Comparison of ENCODE assay signal across 23 mouse cellular contexts in the genomic region with DNA sequence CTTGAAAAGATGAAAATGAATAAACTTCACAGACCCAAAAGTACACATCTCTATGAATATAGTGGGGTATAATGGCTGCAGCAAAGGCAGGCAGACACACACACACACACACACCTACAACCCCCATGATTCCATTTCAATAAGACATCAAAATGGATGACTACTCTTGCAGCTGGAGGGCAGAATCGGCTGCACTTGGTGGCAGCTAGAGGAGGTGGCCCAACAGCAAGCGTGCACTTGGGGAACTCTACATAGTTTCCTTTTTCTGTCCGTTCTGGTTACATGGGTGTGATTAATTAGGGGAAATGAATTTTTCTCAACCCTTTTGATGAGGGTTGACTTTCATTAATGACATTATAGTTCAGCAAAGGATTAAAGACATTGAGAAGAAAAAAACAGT. TPM values are rescaled to one million over a fixed set of nuclear protein-coding genes. Genes with fewer than 3 reads are reported as not detected.
A peak's percentile ranks its signal among the peaks of the same experiment; 100 is the strongest.
DNase-seq lines count a peak whose midpoint lies in the region; ATAC-seq and TF ChIP-seq lines count a peak whose summit lies in the region.
"Had no signal": no experiment of that assay in that cellular context is flagged by ENCODE, and none has a peak within 500 bp of the region (broad histone marks: within the 10 kb centered on the region; RNA-seq: fewer than 3 reads in every experiment).

No protein-coding gene starts in this region.

- H3K4me3 ChIP-seq in heart, adult 2 months, result no peak overlapping the region
- H3K4me3 ChIP-seq: embryonic facial prominence, embryonic 13.5 days; embryonic facial prominence, embryonic 15.5 days; erythroblast, embryonic 14.5 days; forebrain, embryonic 10.5 days; forebrain, embryonic 12.5 days had no signal

- 59% methylated on average over 3 of the region's 3 CpGs for WGBS in heart, adult 2 months

- ATAC-seq in common myeloid progenitor, adult 5-6 weeks (replicated peaks; ENCODE audit: low read depth, poor library complexity, severe bottlenecking), result peak; percentile 58; the same call in 1 of the 2 replicates
- peak; percentile 53 for ATAC-seq in granulocyte monocyte progenitor cell, adult 5-6 weeks (replicated peaks; ENCODE audit: poor library complexity, severe bottlenecking)
- peak; percentile 55 for ATAC-seq in megakaryocyte progenitor cell, adult 5-6 weeks (replicated peaks; ENCODE audit: poor library complexity)
- ATAC-seq: forebrain, embryonic 14.5 days; forebrain, embryonic 16.5 days had no signal

- no peak for TF ChIP-seq CTCF in heart, adult 2 months (IDR thresholded peaks at IDR 0.05)

- no peak overlapping the region for H3K9ac ChIP-seq in heart, adult 2 months (ENCODE audit: low read depth, low read length)
- H3K9ac ChIP-seq: embryonic facial prominence, embryonic 13.5 days; embryonic facial prominence, embryonic 15.5 days; forebrain, embryonic 12.5 days had no signal

- no peaks in the 10 kb centered on the region for H3K4me1 ChIP-seq in heart, adult 2 months (ENCODE audit: control insufficient read depth, insufficient read depth, low read length)

- DNase-seq in heart, adult 2 months, result no peak
- no peak for DNase-seq in heart, postnatal 14 days
- DNase-seq in gastrocnemius, adult 18-20 months (ENCODE audit: low spot score), result no peak
- no peak for DNase-seq in layer of hippocampus, postnatal 10 days (ENCODE audit: low spot score in 2 of 2)
- DNase-seq: adrenal gland, adult 8-10 months; adrenal gland, postnatal 14 days; adrenal gland, postnatal 36 days; cerebellum, adult 11-12 months; cerebellum, adult 2 months; cerebellum, adult 9-10 months; cerebellum, postnatal 10 days; cerebellum, postnatal 25 days; embryo, embryonic 11 days had no signal

- no peaks in the 10 kb centered on the region; the same call in 1 of the 2 replicates for H3K36me3 ChIP-seq in heart, adult 2 months (ENCODE audit: control insufficient read depth, insufficient read depth, low read length)
- H3K36me3 ChIP-seq: embryonic facial prominence, embryonic 13.5 days; embryonic facial prominence, embryonic 15.5 days; forebrain, embryonic 10.5 days; forebrain, embryonic 12.5 days had no signal

- H3K27ac ChIP-seq in heart, adult 2 months, result peak overlapping the region; percentile 37; the same call in 1 of the 2 replicates
- H3K27ac ChIP-seq: embryonic facial prominence, embryonic 13.5 days; embryonic facial prominence, embryonic 15.5 days; forebrain, embryonic 10.5 days; forebrain, embryonic 12.5 days had no signal

- intact Hi-C loops in heart, adult 2 months (cut with DNase I), result no loop called here
- intact Hi-C loops in heart, postnatal 14 days (cut with DNase I), result no loop called here

- no peak for TF ChIP-seq EP300 in heart, adult 2 months (IDR thresholded peaks at IDR 0.05; ENCODE audit: insufficient read depth, low read depth, low read length)

- H3K79me2 ChIP-seq in heart, adult 2 months (replicated peaks; ENCODE audit: control insufficient read depth, insufficient read depth, low read length), result no peaks in the 10 kb centered on the region

- no peaks in the 10 kb centered on the region for H3K27me3 ChIP-seq in heart, adult 2 months (ENCODE audit: control insufficient read depth, insufficient read depth, low read length)
- H3K27me3 ChIP-seq: embryonic facial prominence, embryonic 13.5 days; embryonic facial prominence, embryonic 15.5 days; forebrain, embryonic 12.5 days had no signal

- TF ChIP-seq POLR2A in heart, adult 2 months (IDR thresholded peaks at IDR 0.05; ENCODE audit: insufficient read depth, low read depth, low read length), result no peak

RNA-seq across cellular contexts. Expression of gene Ppargc1a, which starts 4.0 kb away (rescaled TPM):
- 100 to 1,000 TPM; 129 to 146 TPM for total RNA-seq in heart, adult 2 months (2021)
- polyA plus RNA-seq in heart, adult 2 months (2012; rRNA removed), result 27.9 and 46.5 TPM in 2 replicates
- 100 to 1,000 TPM; 120 to 159 TPM for total RNA-seq in heart, postnatal 14 days (2021)
- 0.29 and 0.46 TPM in 2 replicates for total RNA-seq in common myeloid progenitor, adult 5-6 weeks (2017)
- not detected in 2 replicates for total RNA-seq in granulocyte monocyte progenitor cell, adult 5-6 weeks (2014; fragmentation: Nextera tagmentation)
- total RNA-seq in granulocyte monocyte progenitor cell, adult 5-6 weeks (2017), result not detected in 2 replicates
- total RNA-seq in megakaryocyte progenitor cell, adult 5-6 weeks (2015), result 0.27 TPM in 1 of 2 replicates, not detected in the other
- total RNA-seq in megakaryocyte progenitor cell, adult 5-6 weeks (2017), result 1.9 TPM in 1 of 2 replicates, not detected in the other
- 10 to 100 TPM; 31.5 to 53.2 TPM for total RNA-seq in gastrocnemius, adult 18-20 months (2021)
- total RNA-seq in layer of hippocampus, postnatal 10 days (2021), result 10 to 100 TPM; 41.0 to 49.1 TPM
- polyA plus RNA-seq: erythroblast, embryonic 14.5 days had no signal

Comparison
In these comparisons a context has a peak if more than half of its experiments do, and no peak if none do; other contexts are left out.
1. RNA of gene Ppargc1a, which starts 4.0 kb away (total RNA-seq): 120 to 159 TPM in heart, postnatal 14 days, 129 to 146 TPM in heart, adult 2 months, 31.5 to 53.2 TPM in gastrocnemius, adult 18-20 months and 41.0 to 49.1 TPM in layer of hippocampus, postnatal 10 days; 0.29 to 0.46 TPM in common myeloid progenitor, adult 5-6 weeks, 0.27 to 1.9 TPM in megakaryocyte progenitor cell, adult 5-6 weeks and not detected in granulocyte monocyte progenitor cell, adult 5-6 weeks; every median in the first group is over 10 times any median in the second.
2. Peak in every context shown above with its lines, with median percentiles within 50 percentile points of each other: ATAC-seq.